Comparison of ENCODE assay signal across 9 mouse cellular contexts in genomic region chr17:47475714-47476113, GRCm38 (mm10). TPM values are rescaled to one million over a fixed set of nuclear protein-coding genes. Genes with fewer than 3 reads are reported as not detected.
DNase-seq lines count a peak whose midpoint lies in the region; TF ChIP-seq lines count a peak whose summit lies in the region.
"Had no signal": no experiment of that assay in that cellular context is flagged by ENCODE, and none has a peak within 500 bp of the region (broad histone marks: within the 10 kb centered on the region; RNA-seq: fewer than 3 reads in every experiment).

No protein-coding gene starts in this region.

- H3K4me1 ChIP-seq in bone marrow macrophage, adult 2 months (ENCODE audit: control insufficient read depth, insufficient read depth, low read length), result no peaks in the 10 kb centered on the region

- intact Hi-C loops in left cerebral cortex, adult 2 months (cut with DNase I), result no loop called here
- intact Hi-C loops in gastrocnemius, postnatal 14 days (cut with DNase I; ENCODE audit: low total_unique reads), result no loop called here

- H3K27ac ChIP-seq in left cerebral cortex, adult 2 months, result no peak overlapping the region
- H3K27ac ChIP-seq in bone marrow macrophage, adult 2 months (ENCODE audit: insufficient read depth, low read depth, low read length), result no peak overlapping the region

- peak; percentile 28 for TF ChIP-seq CTCF in left cerebral cortex, adult 2 months (IDR thresholded peaks at IDR 0.05)
- TF ChIP-seq CTCF in bone marrow macrophage, adult 2 months (IDR thresholded peaks at IDR 0.05; ENCODE audit: low read depth, low read length), result 0 out of 2 replicates have a peak, but pooled peaks have one; percentile 15

- TF ChIP-seq POLR2A in bone marrow macrophage, adult 2 months (IDR thresholded peaks at IDR 0.05; ENCODE audit: borderline replicate concordance, low read depth, low read length), result no peak

- DNase-seq in left cerebral cortex, adult 2 months (ENCODE audit: extremely low spot score in 1 of 2, low spot score in 2 of 2), result no peak
- no peak for DNase-seq in left cerebral cortex, adult 8-10 months (ENCODE audit: low spot score in 2 of 2)
- peak; percentile 87 for DNase-seq in ES-CJ7 (ENCODE audit: low read depth, low spot score)
- peak; percentile 49 for DNase-seq in naive thymus-derived CD4-positive, alpha-beta T cell, adult 2 months (ENCODE audit: low read depth)
- DNase-seq in embryo, embryonic 10 days (ENCODE audit: low spot score), result no peak
- no peak for DNase-seq in adrenal gland, postnatal 36 days
- DNase-seq in gastrocnemius, postnatal 14 days, result no peak
- DNase-seq: heart, adult 18-20 months had no signal

- H3K4me3 ChIP-seq in left cerebral cortex, adult 2 months, result no peak overlapping the region
- H3K4me3 ChIP-seq in bone marrow macrophage, adult 2 months (ENCODE audit: insufficient read depth, low read length), result no peak overlapping the region

RNA-seq across cellular contexts. Expression of gene Taf8, which starts 26.4 kb away (rescaled TPM):
- total RNA-seq in left cerebral cortex, adult 2 months (2021), result 10 to 100 TPM; 17.3 to 22.0 TPM
- total RNA-seq in left cerebral cortex, adult 8-10 months (2022), result 10 to 100 TPM; 17.6 to 22.3 (median 19.1) TPM
- 23.7 and 30.1 TPM in 2 replicates for polyA plus RNA-seq in bone marrow macrophage, adult 2 months (2012; ENCODE audit: insufficient read depth, insufficient read length, missing spikeins)
- total RNA-seq in adrenal gland, postnatal 36 days (2021), result 10 to 100 TPM; 18.5 to 21.2 TPM
- 10 to 100 TPM in 1 of 2 experiments, 1 to 10 TPM in 1; 9.5 to 10.2 TPM for total RNA-seq in gastrocnemius, postnatal 14 days (2021)

RNA-seq across cellular contexts. Expression of gene Ccnd3, which starts 29.1 kb away (rescaled TPM):
- total RNA-seq in left cerebral cortex, adult 2 months (2021), result 10 to 100 TPM; 38.2 to 38.4 TPM
- total RNA-seq in left cerebral cortex, adult 8-10 months (2022), result 10 to 100 TPM; 28.2 to 33.4 (median 30.8) TPM
- polyA plus RNA-seq in bone marrow macrophage, adult 2 months (2012; ENCODE audit: insufficient read depth, insufficient read length, missing spikeins), result 89.1 and 95.0 TPM in 2 replicates
- total RNA-seq in adrenal gland, postnatal 36 days (2021), result 100 to 1,000 TPM; 408 to 430 TPM
- total RNA-seq in gastrocnemius, postnatal 14 days (2021), result 10 to 100 TPM; 57.0 to 63.3 TPM

RNA-seq across cellular contexts. Expression of gene 1700001C19Rik, which starts 38.5 kb away (rescaled TPM):
- total RNA-seq in left cerebral cortex, adult 2 months (2021), result not detected
- not detected for total RNA-seq in left cerebral cortex, adult 8-10 months (2022)
- polyA plus RNA-seq in bone marrow macrophage, adult 2 months (2012; ENCODE audit: insufficient read depth, insufficient read length, missing spikeins), result 0.34 and 0.67 TPM in 2 replicates
- not detected for total RNA-seq in adrenal gland, postnatal 36 days (2021)
- total RNA-seq in gastrocnemius, postnatal 14 days (2021), result not detected
- total RNA-seq: heart, adult 18-20 months had no signal

RNA-seq across cellular contexts. Expression of gene AI661453, which starts 39.3 kb away (rescaled TPM):
- under 1 TPM; 0.61 to 0.84 TPM for total RNA-seq in left cerebral cortex, adult 2 months (2021)
- total RNA-seq in left cerebral cortex, adult 8-10 months (2022), result 1 to 10 TPM in 1 of 4 experiments, under 1 TPM in 3; 0.35 to 1.4 (median 0.64) TPM
- polyA plus RNA-seq in bone marrow macrophage, adult 2 months (2012; ENCODE audit: insufficient read depth, insufficient read length, missing spikeins), result 2.8 and 3.0 TPM in 2 replicates
- under 1 TPM; 0.23 to 0.60 TPM for total RNA-seq in adrenal gland, postnatal 36 days (2021)
- under 1 TPM; 0.31 to 0.49 TPM for total RNA-seq in gastrocnemius, postnatal 14 days (2021)

Comparison
In these comparisons a context has a peak if more than half of its experiments do, and no peak if none do; other contexts are left out.
1. DNase-seq: peak in ES-CJ7 (single experiment) and naive thymus-derived CD4-positive, alpha-beta T cell, adult 2 months (single experiment); none in left cerebral cortex, adult 2 months (0 of 2), left cerebral cortex, adult 8-10 months (0 of 2), embryo, embryonic 10 days (single experiment), adrenal gland, postnatal 36 days (0 of 2) and gastrocnemius, postnatal 14 days (single experiment).
2. RNA of gene Ccnd3, which starts 29.1 kb away (total RNA-seq): 408 to 430 TPM in adrenal gland, postnatal 36 days; 57.0 to 63.3 TPM in gastrocnemius, postnatal 14 days, 38.2 to 38.4 TPM in left cerebral cortex, adult 2 months and 28.2 to 33.4 TPM in left cerebral cortex, adult 8-10 months; every median in the first group is over 4 times any median in the second.